Mouse (Mus musculus) liver, embryonic 14.5 days (tissue): ENCODE measurements around the gene Pik3cb.

ENCODE experiments used
- CTCF ChIP-seq: IDR thresholded peaks from 2 replicates; pipeline ENCODE4 v1.5.1; 2016; ENCODE audit warnings: antibody characterized with exemption, low read depth, control low read depth
- EP300 ChIP-seq: IDR thresholded peaks from 2 replicates; pipeline ENCODE4 v1.6.1; 2016; ENCODE audit warnings: antibody characterized with exemption, low read depth

DNA sequence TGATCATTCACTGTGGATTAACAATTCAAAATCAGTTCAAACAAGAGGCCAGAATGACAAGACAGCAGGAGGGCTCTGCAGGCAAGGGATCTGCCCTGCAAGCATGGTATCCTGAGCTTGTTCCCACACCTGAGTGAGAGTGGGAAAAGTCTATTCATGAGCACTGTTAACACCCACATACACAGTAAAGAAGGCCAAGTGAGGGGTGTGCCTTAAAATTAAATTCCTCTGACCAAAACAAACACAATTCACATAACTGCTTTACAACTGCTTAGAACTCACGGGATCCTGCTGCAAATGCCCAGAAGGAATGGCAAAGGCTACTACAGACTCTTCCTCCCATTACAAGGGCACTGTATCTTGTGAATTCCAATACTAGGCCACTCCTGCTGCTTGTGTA is 29.3 kb downstream of the Pik3cb start:
- TF ChIP-seq CTCF (no peak), EP300 (no peak)
